Mouse (Mus musculus) limb, embryonic 12.5 days (tissue): Measurements from ENCODE around the gene Nrip3. TPM values are rescaled to one million over a fixed set of nuclear protein-coding genes. Genes with fewer than 3 reads are reported as not detected.

ENCODE experiments used
- ATAC-seq: fragments of 200-750 bp; cut with Nextera tagmentation; 2 replicates; pipeline ENCODE4 v1.8.0; 2017; ENCODE audit warnings: low read depth, moderate TSS enrichment; ENCODE audit not compliant: insufficient number of reproducible peaks, insufficient read depth, low FRiP score, low TSS enrichment
- H3K27ac ChIP-seq: fragments of 300-500 bp; sonication (generic); 2 replicates; pipeline ENCODE4 v1.5.1; 2016; ENCODE audit warnings: mild to moderate bottlenecking, moderate library complexity
- H3K27me3 ChIP-seq: fragments of 300-500 bp; sonication (generic); 2 replicates; pipeline ENCODE4 v1.6.1; 2016; ENCODE audit warnings: mild to moderate bottlenecking, moderate library complexity
- H3K36me3 ChIP-seq: fragments of 300-500 bp; sonication (generic); 2 replicates; pipeline ENCODE4 v1.6.1; 2016; ENCODE audit warnings: mild to moderate bottlenecking, moderate library complexity
- H3K4me1 ChIP-seq: fragments of 300-500 bp; sonication (generic); replicated peaks from 2 replicates; pipeline ENCODE4 v1.6.1; 2016
- H3K4me2 ChIP-seq: fragments of 300-500 bp; sonication (generic); 2 replicates; pipeline ENCODE4 v1.6.1; 2016; ENCODE audit warnings: mild to moderate bottlenecking, moderate library complexity
- H3K4me3 ChIP-seq: fragments of 300-500 bp; sonication (generic); replicated peaks from 2 replicates; pipeline ENCODE4 v1.5.1; 2016; ENCODE audit warnings: mild to moderate bottlenecking
- H3K9ac ChIP-seq: fragments of 300-500 bp; sonication (generic); replicated peaks from 2 replicates; pipeline ENCODE4 v1.6.1; 2016; ENCODE audit warnings: mild to moderate bottlenecking, moderate library complexity
- H3K9me3 ChIP-seq: fragments of 300-500 bp; sonication (generic); 2 replicates; pipeline ENCODE4 v1.6.1; 2016; ENCODE audit warnings: mild to moderate bottlenecking, moderate library complexity
- WGBS: fragments of 180-500 bp; shearing (Covaris S2); methylation state at CpG from one replicate; pipeline ENCODE4 v1.1.7; 2016; 5-methylcytosine and 5-hydroxymethylcytosine counted together
- polyA plus RNA-seq: library from polyadenylated mRNA; unstranded; fragments of >200 nt; fragmentation: Nextera tagmentation; extraction: Ambion mirVana; gene quantifications from 2 replicates; pipeline ENCODE4 v1.2.1, GENCODE M21; 2016

Nrip3 gene
- polyA plus RNA-seq = 0.10 and 0.16 TPM in 2 replicates

DNA sequence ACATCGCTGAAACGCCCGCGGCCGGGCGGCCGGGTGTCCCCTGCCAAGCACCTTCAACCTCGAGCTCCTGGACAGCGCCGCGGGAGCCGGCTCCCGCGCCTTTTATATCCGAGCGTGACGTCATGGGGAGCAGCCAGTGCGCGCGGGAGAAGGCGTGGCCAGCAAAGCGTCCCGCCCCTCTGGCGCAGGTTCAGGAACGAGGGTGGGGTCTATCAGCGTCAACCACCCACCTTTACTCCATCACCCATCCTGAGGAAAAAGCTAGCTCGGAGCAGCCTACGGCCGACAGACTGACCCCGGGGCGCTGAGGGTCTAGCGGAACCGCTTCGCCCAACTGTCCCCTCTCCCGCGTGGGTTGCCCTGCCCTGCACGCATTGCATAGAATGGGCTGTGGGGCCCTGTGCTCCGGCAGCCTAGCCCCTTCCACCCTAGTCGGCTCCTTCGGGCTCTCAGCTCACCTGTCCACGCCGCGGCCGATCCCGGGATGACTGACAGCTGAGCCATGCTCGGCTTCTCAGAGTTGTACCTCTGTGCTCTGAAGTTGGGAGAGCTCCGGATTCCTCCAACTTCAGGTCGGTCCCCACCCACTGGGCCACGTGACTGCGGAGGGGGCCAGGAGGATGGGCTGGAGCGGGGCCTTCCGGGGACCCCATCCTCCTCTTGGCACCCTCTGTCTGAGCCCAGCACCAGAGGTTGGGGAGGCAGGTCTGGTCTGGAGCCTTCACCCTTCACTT lies at the start of gene Nrip3:
TSS of gene Nrip3 (minus strand) at position 556 of the 734 bp plus-strand sequence.
- Histone ChIP-seq H3K36me3 (no peaks in the 10 kb centered on the region), H3K27me3 (peaks cover 62% of the 10 kb centered on the region), H3K9ac (peak within 1 kb of the TSS; percentile 18; the same call in 1 of the 2 replicates), H3K4me3 (peak within 1 kb of the TSS; percentile 53), H3K9me3 (no peaks in the 10 kb centered on the region), H3K4me2 (peak within 1 kb of the TSS; percentile 97), H3K27ac (no peak within 1 kb of the TSS), H3K4me1 (peaks cover 12% of the 10 kb centered on the region)
- peak; percentile 84 for ATAC-seq
- 3% methylated on average over 51 of the region's 52 CpGs for WGBS

DNA sequence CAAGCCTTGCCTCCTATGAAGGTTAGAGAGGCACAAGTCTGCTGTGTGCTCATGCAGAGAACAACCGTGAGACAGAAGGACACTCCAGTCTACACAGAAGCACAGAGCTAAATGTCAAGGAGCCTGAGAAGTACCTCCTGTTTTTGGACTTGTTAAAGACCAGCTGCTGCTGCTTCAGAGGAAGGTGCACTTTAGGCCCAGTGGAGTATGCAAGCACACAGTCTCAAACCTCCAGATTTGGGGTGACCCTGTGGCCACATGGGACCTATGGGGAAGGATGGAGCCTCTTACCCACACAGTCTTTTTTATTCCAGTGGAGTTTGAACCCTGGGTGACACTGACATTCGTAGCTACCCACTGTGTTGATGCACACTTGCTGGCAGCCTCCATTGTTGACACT lies 49.6 kb upstream of the Nrip3 start:
- Histone ChIP-seq H3K4me1 (no peaks in the 10 kb centered on the region), H3K4me2 (no peak overlapping the region), H3K9me3 (no peaks in the 10 kb centered on the region), H3K27me3 (no peaks in the 10 kb centered on the region), H3K9ac (no peak overlapping the region), H3K27ac (no peak overlapping the region), H3K4me3 (no peak overlapping the region), H3K36me3 (no peaks in the 10 kb centered on the region)
- ATAC-seq = no peak
- 87% methylated on average over 2 of the region's 2 CpGs for WGBS

DNA sequence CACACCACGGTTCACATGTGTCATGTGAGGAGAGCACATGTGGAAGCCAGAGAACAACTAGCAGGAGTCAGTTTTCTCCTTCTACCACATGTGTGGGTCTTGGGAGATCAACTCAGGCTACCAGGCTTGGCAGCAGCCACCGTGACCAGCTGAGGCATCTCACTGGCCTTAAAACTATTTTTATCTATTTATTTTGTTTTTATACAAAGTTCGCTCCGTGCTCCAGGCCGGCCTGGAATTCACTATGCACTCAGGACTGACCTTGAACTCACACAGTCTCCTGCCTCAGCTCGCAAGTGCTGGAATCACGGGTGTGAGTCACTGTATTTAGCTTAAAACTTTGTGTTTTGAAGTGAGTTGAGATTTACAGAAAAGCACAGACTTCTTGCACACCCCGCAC lies 45.1 kb upstream of the Nrip3 start:
- WGBS = 87% methylated on average over 8 of the region's 8 CpGs
- Histone ChIP-seq H3K4me3 (no peak overlapping the region), H3K4me1 (0 out of 2 replicates have a peak, but pooled peaks cover 4% of the 10 kb centered on the region)

DNA sequence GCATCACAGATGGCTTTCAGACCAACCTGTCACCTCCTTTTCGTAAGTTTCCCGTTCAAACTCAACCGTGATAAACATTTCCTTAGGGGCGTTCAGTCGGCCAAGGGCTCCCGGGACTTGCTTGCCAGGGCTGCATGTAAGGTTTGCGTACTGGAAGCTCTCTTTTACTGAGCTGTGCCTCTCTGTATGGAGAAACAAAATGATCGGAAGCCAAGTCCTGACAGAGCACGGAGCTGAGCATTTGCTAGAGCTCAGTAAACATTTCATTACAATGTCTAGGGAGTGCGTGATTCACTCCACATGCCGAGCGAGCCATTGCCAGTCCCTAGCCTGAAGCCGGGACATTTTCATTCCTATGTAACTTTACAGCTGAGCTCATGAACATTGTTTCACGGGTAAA lies 43.5 kb upstream of the Nrip3 start:
- Histone ChIP-seq H3K9me3 (no peaks in the 10 kb centered on the region), H3K9ac (no peak overlapping the region), H3K27me3 (no peaks in the 10 kb centered on the region), H3K27ac (no peak overlapping the region), H3K4me3 (no peak overlapping the region), H3K4me1 (0 out of 2 replicates have a peak, but pooled peaks cover 4% of the 10 kb centered on the region), H3K4me2 (no peak overlapping the region), H3K36me3 (no peaks in the 10 kb centered on the region)
- ATAC-seq = no peak
- 73% methylated on average over 14 of the region's 14 CpGs for WGBS

More for the DNA sequence above, 45.1 kb upstream of the Nrip3 start:
- Histone ChIP-seq H3K27me3 (no peaks in the 10 kb centered on the region), H3K36me3 (no peaks in the 10 kb centered on the region), H3K9ac (no peak overlapping the region), H3K9me3 (no peaks in the 10 kb centered on the region), H3K4me2 (no peak overlapping the region), H3K27ac (no peak overlapping the region)
- no peak for ATAC-seq

DNA sequence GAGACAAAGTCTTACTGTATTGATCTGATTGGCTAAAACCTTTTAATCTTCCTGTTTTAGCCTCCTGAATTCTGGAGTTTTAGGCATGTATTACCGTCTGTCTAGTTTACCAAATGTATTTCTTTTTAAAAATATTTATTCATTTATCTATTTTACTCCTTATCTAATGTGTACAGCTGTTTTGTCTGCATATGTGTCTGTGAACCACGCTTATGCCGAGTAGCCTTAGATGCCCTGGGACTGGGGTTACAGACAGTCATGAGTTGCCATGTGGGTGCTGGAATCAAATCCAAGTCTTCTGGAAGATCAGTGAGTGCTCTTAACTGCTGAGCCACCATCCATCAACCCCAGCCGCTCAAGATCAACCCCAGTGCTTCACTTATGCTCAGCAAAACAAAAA lies 36.8 kb upstream of the Nrip3 start:
- H3K27me3 ChIP-seq = no peaks in the 10 kb centered on the region
- no peak overlapping the region for H3K4me2 ChIP-seq
- H3K36me3 ChIP-seq = no peaks in the 10 kb centered on the region
- H3K4me3 ChIP-seq = no peak overlapping the region
- H3K9me3 ChIP-seq = no peaks in the 10 kb centered on the region
- WGBS = 92% methylated on average over 4 of the region's 4 CpGs
- no peaks in the 10 kb centered on the region for H3K4me1 ChIP-seq
- ATAC-seq = no peak
- no peak overlapping the region for H3K9ac ChIP-seq
- no peak overlapping the region for H3K27ac ChIP-seq

- H3K27me3 ChIP-seq = no peaks in the 10 kb centered on the region
- ATAC-seq = no peak
- no peak overlapping the region for H3K9ac ChIP-seq
- no peak overlapping the region for H3K27ac ChIP-seq
- H3K4me3 ChIP-seq = no peak overlapping the region
- H3K4me2 ChIP-seq = no peak overlapping the region
- no peaks in the 10 kb centered on the region for H3K4me1 ChIP-seq
- H3K9me3 ChIP-seq = no peaks in the 10 kb centered on the region
- H3K36me3 ChIP-seq = no peaks in the 10 kb centered on the region
Measured at GRCm38 (mm10) chr7:109817954-109818353, 36.1 kb upstream of the Nrip3 start.

GRCm38 (mm10) chr7:109813330-109814140 lies 31.7 kb upstream of the Nrip3 start:
- Histone ChIP-seq H3K4me3 (no peak overlapping the region), H3K9me3 (no peaks in the 10 kb centered on the region), H3K36me3 (no peaks in the 10 kb centered on the region), H3K27me3 (no peaks in the 10 kb centered on the region), H3K27ac (no peak overlapping the region), H3K9ac (no peak overlapping the region), H3K4me1 (no peaks in the 10 kb centered on the region), H3K4me2 (no peak overlapping the region)
- no peak for ATAC-seq
- 63% methylated on average over 4 of the region's 4 CpGs for WGBS

- no peak overlapping the region for H3K9ac ChIP-seq
- no peaks in the 10 kb centered on the region for H3K36me3 ChIP-seq
- no peaks in the 10 kb centered on the region for H3K4me1 ChIP-seq
- WGBS = 78% methylated on average over 8 of the region's 8 CpGs
- no peak overlapping the region for H3K4me2 ChIP-seq
- no peak overlapping the region for H3K27ac ChIP-seq
- no peak for ATAC-seq
- no peaks in the 10 kb centered on the region for H3K27me3 ChIP-seq
- H3K4me3 ChIP-seq = no peak overlapping the region
- no peaks in the 10 kb centered on the region for H3K9me3 ChIP-seq
Measured at GRCm38 (mm10) chr7:109807616-109808485, 26.0 kb upstream of the Nrip3 start.

GRCm38 (mm10) chr7:109804843-109805242 lies 23.0 kb upstream of the Nrip3 start:
- no peaks in the 10 kb centered on the region for H3K27me3 ChIP-seq

GRCm38 (mm10) chr7:109804355-109804754 lies 22.5 kb upstream of the Nrip3 start:
- Histone ChIP-seq H3K4me2 (no peak overlapping the region), H3K9me3 (no peaks in the 10 kb centered on the region), H3K36me3 (no peaks in the 10 kb centered on the region), H3K27ac (no peak overlapping the region), H3K27me3 (no peaks in the 10 kb centered on the region), H3K4me3 (no peak overlapping the region), H3K9ac (no peak overlapping the region), H3K4me1 (no peaks in the 10 kb centered on the region)
- WGBS = 91% methylated on average over 6 of the region's 6 CpGs
- ATAC-seq = no peak

More at GRCm38 (mm10) chr7:109804843-109805242, 23.0 kb upstream of the Nrip3 start:
- Histone ChIP-seq H3K4me3 (no peak overlapping the region), H3K27ac (no peak overlapping the region), H3K36me3 (no peaks in the 10 kb centered on the region), H3K4me1 (no peaks in the 10 kb centered on the region), H3K9me3 (no peaks in the 10 kb centered on the region), H3K4me2 (no peak overlapping the region), H3K9ac (no peak overlapping the region)
- WGBS = 62% methylated on average over 6 of the region's 6 CpGs
- ATAC-seq = no peak

- Histone ChIP-seq H3K27me3 (no peaks in the 10 kb centered on the region), H3K36me3 (no peaks in the 10 kb centered on the region), H3K4me3 (no peak overlapping the region), H3K9ac (no peak overlapping the region), H3K9me3 (no peaks in the 10 kb centered on the region), H3K4me1 (no peaks in the 10 kb centered on the region), H3K4me2 (no peak overlapping the region), H3K27ac (no peak overlapping the region)
- 73% methylated on average over 1 of the region's 1 CpGs for WGBS
- no peak for ATAC-seq
Measured at GRCm38 (mm10) chr7:109803516-109803915, 21.7 kb upstream of the Nrip3 start.
